Mouse (Mus musculus) cerebellum, postnatal 36 days (tissue): ENCODE data around the gene Tgm3.

Source experiments
- DNase-seq, 2 experiments: peaks; one replicate each; pipeline ENCODE4 v3.0.0; 2021 to 2022; ENCODE audit warnings: mixed read lengths in 2 of 2

Tgm3 gene

GRCm38 (mm10) chr2:130012026-130012425 lies at the start of gene Tgm3:
Gene Tgm3, plus strand, starts transcription at chr2:130012349.
- no peak for DNase-seq

- DNase-seq: no peak
Measured at GRCm38 (mm10) chr2:129980608-129981007, 31.5 kb upstream of the Tgm3 start.

- no peak for DNase-seq
Measured at GRCm38 (mm10) chr2:129987527-129988045, 24.6 kb upstream of the Tgm3 start.

GRCm38 (mm10) chr2:129989646-129990045 lies 22.5 kb upstream of the Tgm3 start:
- no peak for DNase-seq

GRCm38 (mm10) chr2:129994468-129994867 lies 17.7 kb upstream of the Tgm3 start:
- no peak for DNase-seq

- peak; percentile 64 to 65 for DNase-seq
Measured at GRCm38 (mm10) chr2:129998476-129998875, 13.7 kb upstream of the Tgm3 start.

GRCm38 (mm10) chr2:129999296-129999695 lies 12.9 kb upstream of the Tgm3 start:
- DNase-seq: peak; percentile 14 to 39

GRCm38 (mm10) chr2:130000601-130001000 lies 11.5 kb upstream of the Tgm3 start:
- DNase-seq: peak in 1 of 2 experiments; percentile 9

GRCm38 (mm10) chr2:130004046-130004445 lies 8.1 kb upstream of the Tgm3 start:
- DNase-seq: no peak

- no peak for DNase-seq
Measured at GRCm38 (mm10) chr2:130009371-130009770, 2.8 kb upstream of the Tgm3 start.

GRCm38 (mm10) chr2:130013646-130014045 lies 1.5 kb downstream of the Tgm3 start:
- DNase-seq: no peak

GRCm38 (mm10) chr2:130015196-130015595 lies 3.0 kb downstream of the Tgm3 start:
- DNase-seq: no peak

GRCm38 (mm10) chr2:130018084-130018483 lies 5.9 kb downstream of the Tgm3 start:
- no peak for DNase-seq

- no peak for DNase-seq
Measured at GRCm38 (mm10) chr2:130027890-130028289, 15.7 kb downstream of the Tgm3 start.

- no peak for DNase-seq
Measured at GRCm38 (mm10) chr2:130029826-130030225, 17.7 kb downstream of the Tgm3 start.

GRCm38 (mm10) chr2:130032661-130033060 lies 20.5 kb downstream of the Tgm3 start:
- peak in 1 of 2 experiments; percentile 8 for DNase-seq

- no peak for DNase-seq
Measured at GRCm38 (mm10) chr2:130036846-130037245, 24.7 kb downstream of the Tgm3 start.

- DNase-seq: no peak
Measured at GRCm38 (mm10) chr2:130038971-130039370, 26.8 kb downstream of the Tgm3 start.

GRCm38 (mm10) chr2:130040190-130040886 lies 28.2 kb downstream of the Tgm3 start:
- no peak for DNase-seq

- no peak for DNase-seq
Measured at GRCm38 (mm10) chr2:130043835-130044234, 31.7 kb downstream of the Tgm3 start.

- no peak for DNase-seq
Measured at GRCm38 (mm10) chr2:130047923-130048440, 35.8 kb downstream of the Tgm3 start.

GRCm38 (mm10) chr2:130048792-130049191 lies 36.6 kb downstream of the Tgm3 start:
- DNase-seq: no peak

GRCm38 (mm10) chr2:130058149-130058548 lies 46.0 kb downstream of the Tgm3 start:
- DNase-seq: no peak

- DNase-seq: peak; percentile 5 to 31
Measured at GRCm38 (mm10) chr2:130068228-130068627, 56.1 kb downstream of the Tgm3 start.
